Mouse (Mus musculus) testis, postnatal 10 days (tissue): Measurements from ENCODE around the gene Dgcr2.

Source experiments
- DNase-seq: peaks from one replicate; pipeline ENCODE4 v3.0.0; 2021; ENCODE audit warnings: low spot score

Gene Dgcr2

GRCm38 (mm10) chr16:17848928-17849327 is 49.4 kb downstream of the Dgcr2 start:
- peak; percentile 42 for DNase-seq

GRCm38 (mm10) chr16:17848431-17848830 is 49.9 kb downstream of the Dgcr2 start:
- DNase-seq = peak; percentile 30

GRCm38 (mm10) chr16:17843701-17844365 is 54.5 kb downstream of the Dgcr2 start:
- DNase-seq = no peak

- no peak for DNase-seq
These were observed 55.9 kb downstream of the Dgcr2 start for GRCm38 (mm10) chr16:17842437-17842836.

- no peak for DNase-seq
These were observed 58.4 kb downstream of the Dgcr2 start for GRCm38 (mm10) chr16:17839976-17840375.

GRCm38 (mm10) chr16:17838051-17838450 is 60.3 kb downstream of the Dgcr2 start, which contains the start of gene Car15:
Gene Car15 (minus strand): TSS chr16:17838364.
- DNase-seq = no peak

GRCm38 (mm10) chr16:17835481-17835880 is 62.9 kb downstream of the Dgcr2 start:
- no peak for DNase-seq

GRCm38 (mm10) chr16:17834543-17834942 is 63.8 kb downstream of the Dgcr2 start:
- DNase-seq = no peak

- peak; percentile 56 for DNase-seq
These were observed 64.5 kb downstream of the Dgcr2 start for GRCm38 (mm10) chr16:17833681-17834399.

- DNase-seq = peak; percentile 59
These were observed 65.1 kb downstream of the Dgcr2 start for GRCm38 (mm10) chr16:17833321-17833680.

- DNase-seq = no peak
These were observed 65.5 kb downstream of the Dgcr2 start, which contains the start of gene B830017H08Rik for GRCm38 (mm10) chr16:17832821-17833220. Gene B830017H08Rik (plus strand): TSS chr16:17833121.

GRCm38 (mm10) chr16:17831781-17832180 is 66.6 kb downstream of the Dgcr2 start:
- no peak for DNase-seq

GRCm38 (mm10) chr16:17830385-17831178 is 67.8 kb downstream of the Dgcr2 start:
- DNase-seq = no peak

- DNase-seq = no peak
These were observed 69.5 kb downstream of the Dgcr2 start for GRCm38 (mm10) chr16:17828867-17829266.

- DNase-seq = no peak
These were observed 70.1 kb downstream of the Dgcr2 start for GRCm38 (mm10) chr16:17828229-17828628.

- no peak for DNase-seq
These were observed 71.9 kb downstream of the Dgcr2 start for GRCm38 (mm10) chr16:17826500-17826899.

GRCm38 (mm10) chr16:17816528-17816927 is 81.8 kb downstream of the Dgcr2 start:
- DNase-seq = no peak

- DNase-seq = peak; percentile 78
These were observed 82.7 kb downstream of the Dgcr2 start for GRCm38 (mm10) chr16:17815411-17816402.

- DNase-seq = no peak
These were observed 85.2 kb downstream of the Dgcr2 start for GRCm38 (mm10) chr16:17813173-17813572.

GRCm38 (mm10) chr16:17812120-17812519 is 86.2 kb downstream of the Dgcr2 start:
- no peak for DNase-seq

GRCm38 (mm10) chr16:17809711-17810110 is 88.7 kb downstream of the Dgcr2 start:
- DNase-seq = no peak
